Mouse (Mus musculus): ENCODE measurements around the gene Rxra.

Rxra gene

DNA sequence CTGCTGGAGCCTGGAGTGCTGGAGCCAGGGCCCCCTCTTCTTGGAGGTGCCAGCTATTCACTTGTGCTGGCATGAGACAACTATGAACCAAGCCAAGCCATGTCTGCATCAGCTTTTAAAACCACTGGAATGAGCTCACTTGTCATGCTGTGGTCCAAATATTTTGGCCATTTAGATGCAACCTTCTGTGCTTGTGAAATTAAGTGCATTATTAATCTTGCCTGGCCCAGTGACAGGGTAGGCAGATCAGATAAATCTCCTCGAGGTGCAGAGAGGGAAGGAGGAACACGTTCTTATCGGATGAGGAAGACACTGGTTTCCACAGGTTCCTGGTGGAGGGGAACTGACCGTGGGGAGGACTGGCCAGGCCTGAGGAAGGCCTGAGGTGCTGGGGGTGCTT, 8.6 kb upstream of the Rxra start:
- DNase-seq (ENCODE audit: extremely low read depth, insufficient read length, low spot score) = peak; percentile 58

DNA sequence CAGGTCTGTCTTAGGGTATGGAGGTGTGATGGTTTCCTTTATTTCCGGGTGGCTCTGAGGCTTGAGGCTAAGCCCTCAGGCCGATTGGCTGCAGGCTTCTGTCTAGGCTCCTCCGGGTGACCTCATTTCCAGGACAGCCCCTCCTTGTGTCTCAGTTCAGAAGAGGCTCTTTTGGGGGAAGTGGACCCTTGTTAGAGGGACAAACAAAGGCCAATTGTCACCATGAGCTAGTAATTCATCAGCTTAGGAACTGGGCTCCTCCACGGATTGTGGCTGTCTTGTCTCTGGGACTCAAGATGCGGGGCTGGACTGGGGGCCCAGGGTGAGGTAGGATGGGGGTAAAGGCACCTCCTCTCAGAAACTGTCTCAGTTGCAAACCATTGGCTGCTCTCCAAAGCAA, 5.5 kb upstream of the Rxra start:
- no peak for DNase-seq (ENCODE audit: extremely low read depth, insufficient read length, low spot score)

DNA sequence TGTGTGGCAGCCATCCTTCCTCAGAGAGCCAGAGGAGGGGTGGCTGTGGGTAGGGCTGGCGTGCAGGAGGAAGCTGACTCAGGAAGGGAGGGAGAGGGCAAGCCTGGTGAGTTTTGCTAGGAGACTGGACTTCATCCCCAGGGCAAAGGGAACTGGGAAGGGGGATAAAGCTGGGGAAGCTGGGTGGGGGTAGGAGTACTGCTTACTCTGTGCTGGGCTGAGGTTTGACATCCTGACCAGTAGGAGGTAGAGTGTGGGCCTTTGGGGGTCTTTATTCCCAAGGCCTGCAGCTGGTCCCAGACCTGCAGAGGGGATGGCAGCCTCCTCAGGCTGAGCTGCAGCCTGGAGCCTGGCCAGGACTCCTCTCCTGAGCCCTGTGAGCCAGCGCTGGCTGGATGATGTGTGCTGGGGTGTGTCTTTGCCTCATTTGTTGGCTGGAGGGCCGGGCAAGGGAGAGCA, 4.6 kb upstream of the Rxra start:
- DNase-seq (ENCODE audit: extremely low read depth, insufficient read length, low spot score) = peak; percentile 82

DNA sequence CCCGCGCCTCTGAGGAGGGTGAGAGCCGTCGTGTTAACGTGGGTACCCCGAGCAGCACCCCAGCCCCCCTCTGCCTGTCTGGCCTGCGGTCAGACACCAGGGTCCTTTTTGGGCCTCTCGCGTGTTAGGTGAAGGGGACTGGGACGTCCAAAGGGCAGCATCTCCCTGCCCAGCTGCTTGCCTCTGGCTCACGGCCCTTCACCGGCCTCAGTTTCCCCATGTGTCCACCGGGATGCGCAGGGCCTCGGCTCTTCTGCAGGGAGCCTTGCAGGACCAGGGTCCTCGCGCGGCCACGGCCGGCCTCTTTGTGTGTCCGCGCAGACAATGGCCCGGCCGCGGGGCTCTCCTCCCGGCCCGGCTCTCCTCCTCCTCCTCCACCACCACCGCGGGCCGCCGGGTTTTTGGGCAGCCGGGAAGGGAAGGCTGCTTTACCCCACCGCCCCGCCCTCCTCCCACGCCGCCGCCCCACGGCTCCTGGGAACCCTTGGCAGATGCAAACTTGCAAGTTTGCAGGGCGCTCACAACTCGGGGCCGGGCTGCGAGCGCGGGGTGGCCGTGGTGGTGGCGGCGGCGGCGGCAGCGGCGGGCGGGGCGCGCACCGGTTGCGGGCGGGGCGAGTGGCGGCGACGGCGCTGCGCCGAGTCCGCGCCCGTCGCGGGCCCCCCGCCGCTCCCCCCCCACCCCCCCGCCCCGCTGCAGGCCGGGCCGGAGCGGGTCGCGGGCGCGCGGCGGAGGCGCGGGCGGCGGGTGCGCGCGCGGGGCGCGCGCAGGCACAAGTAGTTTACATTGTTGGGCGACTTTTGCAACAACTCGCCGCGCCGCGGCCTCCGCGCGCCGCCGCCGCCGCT, 462 bp downstream of the Rxra start:
- peak; percentile 77 for DNase-seq (ENCODE audit: extremely low read depth, insufficient read length, low spot score)

DNA sequence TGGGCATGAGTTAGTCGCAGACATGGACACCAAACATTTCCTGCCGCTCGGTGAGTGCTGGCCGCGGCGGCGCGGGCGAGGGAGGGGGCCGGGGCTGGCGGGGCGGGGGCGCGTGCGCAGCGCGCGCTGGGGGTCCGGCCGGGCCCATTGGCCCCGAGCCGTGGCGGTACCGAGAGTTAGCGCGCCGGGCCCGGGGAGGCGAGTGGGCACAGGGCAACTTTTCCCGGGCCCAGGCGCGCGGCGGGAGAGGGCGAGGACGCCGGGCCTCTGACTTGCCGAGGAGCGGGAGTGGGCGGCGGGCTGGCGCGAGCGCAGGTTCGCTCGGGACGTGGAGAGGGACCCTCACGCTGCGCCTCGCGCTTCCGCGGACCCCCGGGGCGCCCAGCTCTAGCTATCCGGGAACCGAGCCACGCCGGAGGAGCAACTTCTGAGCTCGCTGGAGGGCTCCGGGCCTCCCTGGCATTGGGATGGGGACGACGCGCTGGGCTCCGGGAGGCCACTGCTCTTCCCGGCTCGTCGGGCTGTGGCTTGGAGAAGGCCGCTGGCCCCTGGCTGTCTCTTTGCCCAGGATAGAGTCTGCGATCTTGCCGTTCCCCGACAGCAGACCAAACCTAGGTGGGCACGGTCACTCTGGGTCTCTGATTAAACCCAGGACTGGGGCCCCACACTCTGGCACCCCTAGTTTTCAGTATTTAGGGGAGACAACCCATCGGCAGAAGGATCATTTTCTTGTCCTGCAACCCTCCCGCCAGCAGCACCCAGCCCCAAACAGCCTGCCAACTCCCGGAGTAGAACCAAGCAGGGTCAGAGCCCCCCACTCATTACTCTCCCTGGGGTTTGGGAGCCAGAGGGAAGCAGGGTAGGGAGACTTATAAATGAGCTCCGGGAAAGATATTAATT, 1.4 kb downstream of the Rxra start:
- DNase-seq (ENCODE audit: extremely low read depth, insufficient read length, low spot score) = peak; percentile 67

DNA sequence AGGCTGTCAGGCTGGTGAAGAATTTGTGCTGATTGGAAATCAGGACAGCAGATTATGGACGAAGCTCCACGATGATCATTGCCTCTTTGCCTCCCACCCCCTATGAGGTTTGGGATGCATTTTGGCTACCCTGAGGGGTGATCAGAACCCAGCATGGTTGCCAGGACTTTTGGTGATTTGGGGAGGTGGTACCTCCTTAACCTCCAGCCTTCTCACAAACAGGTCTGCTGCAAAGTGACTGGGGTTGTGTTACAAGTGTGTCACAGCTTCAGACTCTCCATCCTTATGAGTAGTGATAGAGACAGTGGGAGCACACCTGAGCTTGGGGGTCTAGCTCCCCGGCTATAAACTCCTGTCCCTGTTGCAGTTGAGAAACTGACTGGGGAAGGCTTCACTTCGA, 2.1 kb downstream of the Rxra start:
- DNase-seq (ENCODE audit: extremely low read depth, insufficient read length, low spot score) = no peak

DNA sequence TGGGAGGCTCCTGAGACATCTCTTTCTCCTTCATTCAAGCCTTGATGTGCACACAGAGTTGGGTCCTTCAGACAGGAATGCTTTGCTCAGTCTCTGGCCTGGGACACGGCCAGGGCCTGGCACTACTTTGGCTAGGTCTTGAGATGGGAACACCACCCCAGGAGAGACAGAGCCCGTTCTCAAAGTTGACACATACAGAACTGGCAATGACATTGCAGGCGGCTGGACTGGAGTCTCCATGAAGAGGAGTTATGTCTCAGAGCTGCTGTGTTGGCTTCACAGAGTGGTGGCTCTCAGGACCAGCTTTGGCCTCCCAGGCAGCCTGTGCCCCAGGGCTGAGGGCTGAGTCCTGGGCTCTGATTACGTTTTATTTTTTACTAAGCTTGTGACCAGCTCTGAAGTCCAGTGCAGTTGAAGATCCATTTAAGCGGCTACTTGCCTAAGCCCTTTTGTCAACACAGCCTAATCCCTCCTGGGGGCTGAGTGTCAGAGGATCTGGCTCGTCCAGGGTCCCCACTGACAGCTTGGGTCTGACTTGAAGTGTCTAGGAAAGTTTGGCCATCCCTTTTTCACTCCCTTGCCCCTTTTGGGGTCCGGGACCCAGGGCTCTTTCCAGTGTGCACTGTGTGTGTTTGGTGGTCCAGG, 2.7 kb downstream of the Rxra start:
- DNase-seq (ENCODE audit: extremely low read depth, insufficient read length, low spot score) = no peak

DNA sequence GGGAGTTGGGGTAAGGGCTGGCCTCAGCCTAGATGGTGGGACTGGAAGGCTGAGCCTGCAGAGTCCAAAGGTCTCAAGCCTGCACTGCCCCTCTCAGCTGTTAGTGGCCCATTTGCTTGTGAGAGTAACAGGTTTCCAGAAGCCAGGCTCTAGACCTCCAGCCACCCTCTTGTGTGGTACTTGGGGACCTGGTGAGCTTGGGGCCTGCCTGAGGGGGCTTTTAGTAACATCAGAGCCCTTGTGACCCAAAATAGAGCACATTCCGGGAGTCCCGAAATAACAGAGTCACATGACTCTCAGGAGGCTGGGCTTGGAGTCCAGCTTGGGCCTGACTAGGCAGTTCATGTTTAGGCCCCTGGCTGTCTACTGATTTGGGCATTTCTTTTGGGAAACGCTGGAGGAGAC, 3.4 kb downstream of the Rxra start:
- DNase-seq (ENCODE audit: extremely low read depth, insufficient read length, low spot score) = no peak

DNA sequence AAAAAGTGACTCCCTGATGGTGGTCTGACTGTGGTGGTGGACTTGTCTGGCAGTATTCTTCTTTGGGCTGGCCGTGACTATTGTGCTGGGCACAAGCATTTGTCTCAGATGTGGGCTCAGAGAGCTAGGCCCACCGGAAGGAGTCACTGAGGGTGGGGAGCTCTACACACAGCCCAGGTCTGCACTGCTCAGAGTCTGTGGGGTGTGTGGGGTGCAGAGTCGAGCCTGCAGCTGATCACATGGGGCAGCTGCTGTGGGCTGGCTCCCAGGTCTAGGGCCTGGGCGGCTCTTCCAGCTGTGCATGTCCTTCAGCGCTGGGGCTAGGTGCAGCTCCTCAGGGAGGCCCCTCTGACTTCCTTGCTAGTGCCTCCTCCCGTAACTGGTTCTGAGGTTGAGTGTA, 3.8 kb downstream of the Rxra start:
- no peak for DNase-seq (ENCODE audit: extremely low read depth, insufficient read length, low spot score)

DNA sequence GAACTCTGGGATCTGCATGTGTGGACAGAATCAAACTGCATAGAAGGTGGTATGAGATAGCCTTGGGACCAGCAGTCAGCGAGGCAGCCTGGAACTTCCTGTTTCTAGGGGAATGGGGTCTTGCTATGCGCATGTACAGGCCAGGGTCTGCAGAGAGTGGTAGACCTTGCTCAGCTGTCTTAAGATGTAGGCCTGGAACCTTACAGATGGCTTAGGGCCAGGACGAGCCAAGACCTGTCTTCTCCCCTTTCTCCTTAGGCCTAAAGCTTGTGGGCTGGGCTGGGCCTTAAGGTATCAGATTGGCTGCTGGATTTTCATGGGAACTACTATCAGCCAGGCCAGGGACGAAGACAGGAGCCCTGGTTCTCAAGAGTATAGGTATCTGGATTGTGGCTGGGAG, 4.4 kb downstream of the Rxra start:
- no peak for DNase-seq (ENCODE audit: extremely low read depth, insufficient read length, low spot score)

DNA sequence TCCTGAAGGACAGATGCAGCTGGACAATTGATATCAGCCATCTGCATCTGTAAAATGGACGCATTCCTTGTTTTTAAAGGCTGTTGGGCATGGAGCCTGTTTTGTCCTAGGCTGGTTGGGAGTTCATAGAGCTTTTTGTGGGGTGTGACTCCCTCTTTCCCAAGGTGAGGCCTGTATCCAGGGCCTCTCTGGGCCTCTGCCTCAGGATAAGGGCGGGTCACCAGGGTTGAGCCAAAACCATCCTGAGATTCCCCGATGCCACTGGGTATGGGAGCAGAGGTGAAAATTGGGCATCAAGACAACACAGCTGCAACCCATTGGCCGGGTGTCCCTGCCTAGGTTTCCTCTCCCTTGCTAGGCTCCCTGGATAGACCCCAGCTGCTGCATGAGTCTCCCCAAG, 5.2 kb downstream of the Rxra start:
- no peak for DNase-seq (ENCODE audit: extremely low read depth, insufficient read length, low spot score)

DNA sequence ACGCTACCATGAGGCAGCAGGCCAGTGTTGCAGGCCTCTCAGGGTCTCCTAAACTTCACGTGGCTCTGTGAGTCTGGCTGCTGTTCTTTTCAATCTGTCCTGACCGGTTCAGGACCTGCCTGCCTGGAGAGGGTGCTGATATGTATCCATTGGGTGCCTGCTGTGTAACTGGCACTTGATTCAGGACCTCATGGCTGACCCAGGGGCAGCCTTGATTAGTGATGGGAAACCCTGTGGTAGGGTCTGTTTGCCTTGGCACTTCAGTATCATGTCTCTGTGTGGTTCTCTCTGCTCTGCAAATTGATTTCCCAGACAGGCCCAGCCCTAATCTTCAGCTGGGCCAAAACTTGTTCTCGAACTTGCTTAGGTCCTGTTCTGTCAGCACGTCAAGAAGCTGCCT, 5.9 kb downstream of the Rxra start:
- DNase-seq (ENCODE audit: extremely low read depth, insufficient read length, low spot score) = no peak

DNA sequence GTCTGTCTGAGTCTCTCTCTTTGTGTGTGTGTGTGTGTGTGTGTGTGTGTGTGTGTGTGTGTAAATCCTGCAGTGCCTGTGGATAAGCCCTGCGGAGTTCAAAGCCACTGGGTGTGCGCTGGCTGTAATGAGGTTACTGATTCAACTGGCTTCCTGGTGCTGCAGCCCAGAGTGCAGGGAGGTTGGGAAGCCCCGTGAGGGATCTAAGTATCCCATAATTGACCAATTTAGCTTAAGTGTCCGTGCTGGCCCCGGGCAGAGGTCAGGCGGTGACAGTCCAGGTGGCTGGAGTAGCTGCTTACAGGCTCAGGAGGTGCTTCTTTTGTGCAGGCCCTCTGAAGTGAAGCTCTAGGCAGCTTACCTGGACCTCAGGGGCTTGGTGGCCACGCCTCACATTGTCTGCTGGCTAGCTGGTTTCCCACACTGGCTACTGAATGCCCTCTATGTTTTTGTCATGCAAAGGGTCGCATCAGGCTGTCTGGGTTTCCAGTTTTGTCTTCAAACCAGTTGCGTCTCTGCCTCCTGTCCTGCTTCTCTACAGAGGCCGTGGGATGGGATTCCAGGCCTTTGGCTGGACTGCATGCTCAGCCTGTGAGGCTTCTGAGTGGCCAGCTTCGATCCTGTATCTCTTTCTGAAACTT, 7.9 kb downstream of the Rxra start:
- DNase-seq (ENCODE audit: extremely low read depth, insufficient read length, low spot score) = no peak

DNA sequence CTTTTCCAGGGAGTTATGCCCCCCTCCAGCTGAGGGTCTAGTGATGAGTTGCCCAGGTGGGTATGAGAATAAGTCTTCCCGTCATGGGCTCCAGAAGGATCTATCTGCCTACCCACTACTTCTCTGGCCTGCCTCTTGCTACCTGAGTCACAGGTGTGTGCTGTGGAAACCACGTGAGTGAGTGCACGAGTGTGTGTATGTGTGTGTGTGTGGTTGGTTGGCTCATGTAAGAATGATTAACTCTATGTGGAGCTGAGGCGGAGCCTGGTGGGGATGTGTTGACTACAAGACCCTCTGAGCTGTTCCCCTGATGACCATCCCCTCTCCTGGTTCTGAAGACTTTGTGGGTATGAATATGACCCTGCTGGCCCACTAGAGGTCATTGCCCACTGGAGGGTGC, 9.7 kb downstream of the Rxra start:
- no peak for DNase-seq (ENCODE audit: extremely low read depth, insufficient read length, low spot score)

DNA sequence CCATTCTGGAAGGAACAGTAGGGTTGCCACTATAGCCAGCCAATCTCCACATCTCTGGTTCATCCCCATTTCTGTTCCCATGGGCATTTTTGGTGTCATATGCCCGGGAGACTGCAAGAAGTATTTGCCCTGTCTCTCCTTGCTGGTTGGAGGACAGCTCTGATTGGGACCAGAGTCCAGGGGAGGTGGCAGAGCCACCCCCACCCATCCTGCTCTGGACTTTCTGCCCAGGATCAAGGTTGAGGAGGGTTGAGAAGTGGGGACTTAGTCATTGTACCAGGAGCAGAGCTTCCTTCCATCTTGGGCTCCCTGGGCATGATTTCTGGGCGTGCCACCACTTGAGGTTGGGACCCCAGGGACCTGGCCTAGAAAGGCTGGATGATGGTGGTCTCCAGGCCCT, 10.1 kb downstream of the Rxra start:
- DNase-seq (ENCODE audit: extremely low read depth, insufficient read length, low spot score) = no peak

DNA sequence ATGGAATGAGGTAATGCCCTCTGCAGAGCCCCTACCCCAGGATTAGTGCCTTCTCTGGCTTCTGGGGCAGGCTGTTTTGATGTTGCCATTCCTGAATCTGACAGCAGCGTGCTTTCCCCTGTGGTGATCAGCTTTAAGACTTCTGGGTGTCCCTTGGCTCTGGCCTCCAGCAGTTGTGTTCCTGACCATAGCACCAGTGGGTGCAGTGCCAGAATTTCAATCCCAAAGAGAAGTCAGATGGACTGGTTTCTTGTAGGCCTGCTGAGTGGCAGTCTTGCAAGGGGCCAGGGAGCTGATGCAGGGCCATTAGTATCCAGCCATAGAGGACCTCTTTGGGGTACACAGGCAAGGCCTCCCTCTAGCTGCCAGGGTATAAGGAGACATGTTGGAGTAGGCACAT, 10.8 kb downstream of the Rxra start:
- no peak for DNase-seq (ENCODE audit: extremely low read depth, insufficient read length, low spot score)

DNA sequence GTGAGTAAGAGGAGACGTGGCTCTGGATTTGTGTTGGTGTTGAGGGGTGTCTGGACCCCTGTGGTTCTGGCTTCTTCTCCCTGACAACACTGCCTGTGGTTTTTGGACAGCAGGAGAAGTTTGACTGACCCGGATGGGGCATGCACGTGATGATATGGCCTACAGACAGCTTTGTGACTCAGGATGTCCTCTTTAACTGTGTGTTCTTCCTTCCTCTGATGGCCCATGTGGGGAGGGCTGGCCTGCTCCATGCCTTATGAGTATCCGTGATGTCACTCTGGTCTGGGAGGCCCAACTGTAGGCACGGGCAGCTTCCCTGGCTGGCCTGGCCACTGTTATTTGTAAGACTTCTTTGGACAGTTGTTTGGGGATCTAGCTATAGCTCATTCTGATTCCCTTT, 11.7 kb downstream of the Rxra start:
- no peak for DNase-seq (ENCODE audit: extremely low read depth, insufficient read length, low spot score)

DNA sequence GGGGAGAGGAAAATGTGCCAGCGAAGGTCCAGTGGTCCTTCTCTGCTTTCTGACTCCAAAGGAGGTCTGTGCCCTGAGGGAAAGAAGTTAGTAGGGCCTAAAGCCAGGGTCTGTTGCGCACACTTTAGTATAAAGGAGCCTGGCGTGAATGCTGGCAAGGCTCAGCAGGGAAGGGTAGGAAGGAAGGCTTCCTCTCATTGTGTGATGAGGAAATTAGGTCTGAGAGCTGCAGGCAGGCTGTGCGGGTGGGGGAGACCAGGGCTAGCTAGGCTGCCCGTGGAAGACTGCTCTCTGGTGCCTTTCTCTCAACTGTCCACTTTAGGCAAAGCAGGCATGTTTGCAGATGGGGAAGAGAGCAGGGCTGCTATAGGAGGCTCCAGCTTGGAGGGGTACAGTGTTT, 14.5 kb downstream of the Rxra start:
- DNase-seq (ENCODE audit: extremely low read depth, insufficient read length, low spot score) = no peak

DNA sequence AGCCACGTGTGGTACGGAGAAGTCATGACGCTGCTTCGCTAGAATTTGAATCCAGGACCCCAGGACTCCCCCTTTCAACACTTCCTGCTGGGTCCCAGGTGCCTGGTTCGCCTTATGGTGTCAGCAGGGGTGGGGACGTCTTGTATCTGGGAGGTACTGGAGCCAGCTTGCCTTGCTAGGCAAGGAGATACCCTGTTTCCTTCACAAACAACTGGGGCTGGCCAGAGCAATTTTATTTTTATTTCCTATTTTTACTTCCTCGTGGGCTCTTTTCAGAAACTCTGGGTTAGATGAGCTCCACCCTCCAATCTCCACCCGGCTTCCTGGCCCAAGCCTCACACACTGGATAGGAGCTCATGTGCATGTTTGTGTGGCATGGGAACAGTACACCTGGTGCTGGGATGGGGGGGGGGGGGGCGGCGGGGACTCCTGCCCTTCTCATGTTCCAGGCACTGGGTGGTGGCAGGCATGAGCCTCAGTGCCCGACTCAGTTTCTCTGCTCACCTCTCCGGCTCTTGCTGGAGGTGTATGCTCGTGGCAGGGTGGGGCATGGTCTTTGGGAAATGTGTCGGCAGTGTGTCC, 15.0 kb downstream of the Rxra start:
- DNase-seq (ENCODE audit: extremely low read depth, insufficient read length, low spot score) = no peak

DNA sequence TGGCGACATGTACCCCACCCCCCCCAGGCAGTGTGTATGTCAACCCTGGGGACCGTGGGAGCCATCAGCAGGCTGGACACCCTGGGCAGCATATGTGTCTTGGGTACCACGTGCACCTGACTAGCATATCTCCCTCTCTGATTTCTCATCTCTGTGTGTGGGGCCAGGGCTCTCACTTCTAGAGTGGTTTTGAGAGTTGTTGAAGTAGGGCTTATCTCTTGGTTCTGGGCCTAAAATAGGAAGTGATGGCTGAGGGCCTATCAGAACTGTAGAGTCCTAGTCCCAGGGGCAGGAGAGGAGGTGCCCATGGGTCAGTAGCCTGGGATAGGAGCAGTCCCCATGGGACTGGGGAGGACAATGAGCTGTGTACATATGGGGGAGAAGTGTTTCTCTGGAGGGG, 16.4 kb downstream of the Rxra start:
- DNase-seq (ENCODE audit: extremely low read depth, insufficient read length, low spot score) = no peak

DNA sequence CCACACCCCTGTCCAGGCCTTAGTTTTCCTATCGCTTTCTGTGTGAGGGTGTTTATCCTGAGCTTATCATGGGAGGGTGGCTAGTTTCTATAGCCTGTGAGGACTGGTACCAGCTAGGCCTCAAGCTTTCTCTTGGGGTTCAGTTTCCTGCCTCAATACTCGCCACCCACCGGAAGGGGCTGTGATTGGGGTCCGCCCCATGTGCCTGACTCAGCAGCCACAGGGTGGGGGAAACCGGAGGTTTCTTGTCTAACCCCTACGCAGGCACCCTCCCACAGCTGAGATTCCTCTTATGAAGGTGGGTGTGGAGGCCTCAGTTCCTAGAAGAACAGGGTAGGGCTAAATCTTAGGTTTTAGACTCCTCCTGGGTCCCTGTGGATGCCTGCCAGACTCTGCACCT, 17.4 kb downstream of the Rxra start:
- DNase-seq (ENCODE audit: extremely low read depth, insufficient read length, low spot score) = no peak

Measured in 3134 (cell line).